Mouse (Mus musculus) testis, postnatal 14 days (tissue): ENCODE measurements around the gene L3mbtl2.
A peak's percentile ranks its signal among the peaks of the same experiment; 100 is the strongest.
"Not testable (repeated sequence)": the region's sequence is repeated elsewhere in the genome, so short reads cannot be mapped to it uniquely, and the experiment has no call there.

Experiments
- DNase-seq: peaks from one replicate; pipeline ENCODE4 v3.0.0; 2021; ENCODE audit warnings: low spot score

The L3mbtl2 gene

DNA sequence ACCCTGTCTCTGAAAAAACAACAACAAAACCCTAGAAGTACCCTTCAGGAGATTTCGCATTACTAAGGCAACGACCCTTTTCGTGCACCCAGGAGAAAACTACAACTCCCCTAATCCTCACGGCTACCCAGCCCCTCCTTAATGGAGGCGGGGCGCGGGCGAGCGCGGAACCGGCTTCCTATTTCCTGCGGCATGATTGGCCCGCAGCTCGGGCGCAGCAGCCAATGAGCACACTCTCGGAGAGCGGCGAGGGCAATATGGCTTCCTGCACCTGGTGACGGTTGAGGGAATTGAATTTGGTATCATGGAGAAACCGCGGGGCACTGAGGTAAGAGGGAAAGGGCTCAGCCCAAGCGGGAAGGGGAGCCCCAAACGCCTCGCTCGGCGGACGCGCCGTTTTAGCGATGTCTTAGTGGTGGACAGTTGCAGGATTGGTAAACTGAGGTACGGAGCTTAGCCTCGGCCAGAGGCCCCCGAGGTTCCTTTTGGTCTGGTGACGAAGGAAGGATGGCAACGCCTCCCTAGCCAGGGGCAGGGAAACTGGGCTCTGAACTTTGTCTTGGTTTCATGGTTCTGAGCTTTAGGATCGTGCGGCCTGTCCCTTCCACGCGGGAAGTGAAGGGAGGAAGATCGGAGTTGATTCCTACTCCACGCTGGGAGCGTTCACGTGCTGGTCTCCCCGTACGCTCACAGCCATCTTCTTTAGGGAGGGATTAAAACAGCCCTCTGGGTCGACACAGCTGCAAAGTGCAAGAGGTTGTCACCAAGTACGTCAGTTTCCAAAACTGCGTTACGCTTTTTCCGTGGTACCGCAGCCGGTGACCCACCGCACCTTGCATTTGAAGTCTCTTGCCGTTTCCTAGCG, at the start of gene L3mbtl2:
Gene L3mbtl2, plus strand, starts transcription at position 193 of the 865 bp plus-strand sequence.
- DNase-seq: peak; percentile 94

DNA sequence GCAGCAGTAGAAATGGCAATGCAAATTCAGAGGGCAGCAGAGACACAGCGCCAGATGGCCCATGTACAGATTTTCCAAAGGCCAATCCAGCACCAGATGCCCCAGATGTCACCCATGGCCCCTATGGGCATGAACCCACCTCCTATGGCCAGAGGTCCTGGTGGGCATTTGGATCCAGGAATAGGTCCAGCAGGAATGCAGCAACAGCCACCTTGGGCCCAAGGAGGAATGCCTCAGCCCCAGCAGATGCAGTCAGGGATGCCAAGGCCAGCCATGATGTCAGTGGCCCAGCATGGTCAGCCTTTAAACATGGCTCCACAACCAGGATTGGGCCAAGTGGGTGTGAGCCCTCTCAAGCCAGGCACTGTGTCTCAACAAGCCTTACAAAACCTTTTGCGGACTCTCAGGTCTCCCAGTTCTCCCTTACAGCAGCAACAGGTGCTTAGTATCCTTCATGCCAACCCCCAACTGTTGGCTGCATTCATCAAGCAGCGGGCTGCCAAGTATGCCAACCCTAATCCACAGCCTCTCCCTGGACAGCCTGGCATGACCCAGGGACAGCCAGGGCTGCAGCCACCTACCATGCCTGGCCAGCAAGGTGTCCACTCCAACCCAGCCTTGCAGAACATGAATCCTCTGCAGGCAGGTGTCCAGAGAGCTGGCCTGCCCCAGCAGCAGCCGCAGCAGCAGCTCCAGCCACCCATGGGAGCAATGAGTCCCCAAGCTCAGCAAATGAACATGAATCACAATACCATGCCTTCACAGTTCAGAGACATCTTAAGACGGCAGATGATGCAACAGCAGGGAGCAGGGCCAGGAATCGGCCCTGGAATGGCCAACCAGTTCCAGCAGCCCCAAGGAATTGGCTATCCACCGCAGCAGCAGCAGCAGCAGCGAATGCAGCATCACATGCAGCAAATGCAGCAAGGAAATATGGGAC, 13.9 kb upstream of the L3mbtl2 start:
- no peak for DNase-seq

DNA sequence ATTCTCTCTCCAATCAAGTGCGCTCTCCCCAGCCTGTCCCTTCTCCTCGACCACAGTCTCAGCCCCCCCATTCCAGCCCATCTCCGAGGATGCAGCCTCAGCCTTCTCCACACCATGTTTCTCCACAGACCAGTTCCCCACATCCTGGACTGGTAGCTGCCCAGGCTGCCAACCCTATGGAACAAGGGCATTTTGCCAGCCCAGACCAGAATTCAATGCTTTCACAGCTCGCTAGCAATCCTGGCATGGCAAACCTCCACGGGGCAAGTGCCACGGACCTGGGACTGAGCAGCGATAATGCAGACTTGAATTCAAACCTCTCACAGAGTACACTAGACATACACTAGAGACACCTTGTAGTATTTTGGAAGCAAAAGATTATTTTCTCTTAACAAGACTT, 13.1 kb upstream of the L3mbtl2 start:
- no peak for DNase-seq

DNA sequence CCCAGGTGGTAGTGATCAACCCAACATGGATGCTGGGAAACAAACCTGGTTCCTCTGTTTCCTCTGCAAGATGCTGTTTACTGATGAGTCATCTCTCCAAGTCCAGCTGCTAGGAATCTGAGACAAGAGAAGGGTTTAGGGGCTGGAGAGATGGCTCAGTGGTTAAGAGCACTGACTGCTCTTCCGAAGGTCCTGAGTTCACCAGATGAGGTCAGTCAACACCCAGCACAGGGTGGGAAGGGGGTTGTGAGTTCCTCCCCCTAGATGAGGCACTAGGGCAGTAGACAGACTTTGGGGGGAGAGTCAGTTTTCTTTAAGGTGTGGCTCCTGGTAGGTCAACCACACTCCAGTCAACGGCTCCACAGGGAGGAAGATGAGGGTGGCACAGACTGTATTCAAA, 2.0 kb upstream of the L3mbtl2 start:
- no peak for DNase-seq

DNA sequence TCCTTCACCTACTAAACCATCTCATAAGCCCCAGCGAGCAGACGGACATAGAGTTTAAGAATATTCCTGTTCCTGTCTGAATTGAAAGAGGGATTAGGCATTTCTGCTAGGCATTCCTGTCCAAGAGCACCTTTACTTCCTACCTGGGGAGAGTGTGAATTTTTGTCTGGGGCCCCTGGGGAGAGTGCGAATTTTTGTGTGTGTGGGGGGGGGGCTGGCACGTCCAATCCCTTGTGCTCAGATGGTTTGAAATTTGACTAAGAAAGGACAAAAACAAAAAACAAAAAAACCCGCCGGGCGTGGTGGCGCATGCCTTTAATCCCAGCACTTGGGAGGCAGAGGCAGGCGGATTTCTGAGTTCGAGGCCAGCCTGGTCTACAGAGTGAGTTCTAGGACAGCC, 408 bp upstream of the L3mbtl2 start:
- no peak for DNase-seq

DNA sequence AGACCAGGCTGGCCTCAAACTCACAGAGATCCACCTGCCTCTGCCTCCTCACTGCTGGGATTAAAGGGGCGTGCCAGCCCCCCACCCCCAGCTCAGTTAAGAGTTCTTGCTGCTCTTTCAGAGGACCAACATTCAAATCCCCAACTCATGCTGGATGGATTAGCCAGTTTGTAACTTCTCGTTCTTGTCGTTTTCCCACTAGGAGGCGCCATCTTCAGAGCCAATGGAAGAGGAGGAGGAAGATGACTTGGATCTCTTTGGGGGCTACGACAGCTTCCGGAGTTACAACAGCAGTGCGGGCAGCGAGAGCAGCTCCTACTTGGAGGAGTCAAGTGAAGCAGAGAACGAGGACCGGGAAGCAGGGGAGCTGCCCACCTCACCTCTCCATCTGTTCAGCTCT, 3.3 kb downstream of the L3mbtl2 start:
- no peak for DNase-seq

DNA sequence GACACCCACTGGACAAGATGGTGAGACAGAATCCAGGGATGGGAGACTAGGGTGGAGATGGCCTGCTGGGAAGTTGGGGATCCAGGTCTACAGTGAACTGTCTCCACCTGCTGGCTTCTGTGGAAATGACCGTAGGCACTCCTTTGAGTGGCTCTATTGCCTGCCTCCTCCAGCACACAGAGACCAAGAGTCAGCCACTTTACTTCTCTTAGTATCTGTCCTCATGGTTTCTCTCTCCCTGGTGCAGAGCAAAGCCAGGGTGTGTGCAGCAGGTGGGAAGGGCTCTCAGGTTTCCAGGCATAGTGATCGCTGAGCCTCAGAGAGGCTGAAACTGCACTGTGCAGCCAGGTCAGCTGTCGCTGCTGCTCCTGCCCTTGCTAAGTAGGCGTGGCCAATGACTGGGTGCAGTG, 6.5 kb downstream of the L3mbtl2 start:
- DNase-seq: no peak

DNA sequence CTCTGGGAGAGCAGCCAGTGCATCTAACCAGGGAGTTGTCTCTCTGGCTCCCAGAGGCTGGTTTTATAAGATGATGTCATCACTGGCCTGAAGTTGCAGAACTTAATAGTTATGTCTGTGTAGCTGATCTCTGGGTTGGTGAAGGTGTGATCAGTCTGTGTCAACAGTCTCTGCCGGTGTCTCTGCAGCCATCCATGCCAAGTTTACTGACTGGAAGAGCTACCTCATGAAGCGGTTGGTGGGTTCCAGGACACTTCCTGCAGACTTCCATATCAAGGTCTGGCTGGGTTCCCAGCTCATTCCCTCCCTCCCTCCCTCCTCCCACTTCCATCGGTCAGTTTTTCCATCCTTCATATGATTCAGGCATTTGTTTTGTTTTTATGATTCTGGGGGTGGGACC, 12.9 kb downstream of the L3mbtl2 start:
- no peak for DNase-seq

DNA sequence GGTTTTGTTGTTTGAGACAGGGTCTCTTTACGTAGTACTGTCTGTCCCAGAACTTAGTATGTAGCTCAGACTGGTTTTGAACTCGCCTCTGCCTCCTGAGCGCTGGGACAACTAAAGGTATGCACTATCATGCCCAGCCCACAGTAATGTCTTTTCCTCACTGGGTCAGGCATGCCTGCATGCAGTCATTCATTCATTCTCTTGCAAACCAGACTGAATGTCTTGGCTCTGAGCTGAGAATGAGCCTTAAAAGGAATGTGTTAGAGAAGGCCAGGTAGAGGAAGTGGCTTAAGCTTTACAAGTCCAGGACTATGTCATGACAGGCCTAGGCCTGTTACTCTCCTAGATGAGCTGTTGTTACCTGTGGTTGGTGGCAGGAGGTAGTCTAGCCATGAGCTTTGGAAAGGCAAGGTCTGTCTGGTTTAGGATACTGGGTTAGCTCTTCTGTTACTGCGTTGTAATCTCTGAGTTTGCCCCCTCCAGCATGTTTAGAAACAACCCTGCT, 16.7 kb downstream of the L3mbtl2 start:
- DNase-seq: no peak

DNA sequence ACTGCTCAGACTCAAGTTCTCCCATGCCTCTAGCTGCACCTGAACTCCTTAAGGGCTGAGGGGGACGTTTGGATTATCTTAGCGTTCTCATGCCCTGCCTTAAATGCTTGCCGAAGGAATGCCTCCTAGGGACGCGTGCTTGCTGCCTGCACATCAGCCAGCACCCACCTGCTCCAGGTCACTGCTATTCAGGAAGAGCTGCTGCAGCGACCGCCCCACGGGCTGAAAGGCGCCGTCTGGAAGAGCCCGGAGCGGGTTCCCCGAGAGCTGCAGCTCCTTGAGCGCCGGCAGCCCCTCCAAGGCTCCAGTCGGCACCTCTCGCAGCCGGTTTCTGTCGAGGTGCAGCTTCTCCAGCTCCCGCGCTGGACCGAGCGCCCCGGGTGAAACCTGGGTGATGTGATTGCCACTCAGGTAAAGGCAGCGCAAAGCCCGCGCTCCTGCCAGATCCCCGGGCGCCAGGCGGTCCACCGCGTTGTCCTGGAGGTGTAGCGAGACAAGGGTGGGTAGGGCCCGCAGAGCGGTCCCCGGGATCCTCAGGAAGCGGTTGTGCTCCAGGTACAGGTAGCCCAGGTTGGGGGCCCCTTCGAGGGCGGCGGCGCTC, 29.8 kb downstream of the L3mbtl2 start:
- no peak for DNase-seq

DNA sequence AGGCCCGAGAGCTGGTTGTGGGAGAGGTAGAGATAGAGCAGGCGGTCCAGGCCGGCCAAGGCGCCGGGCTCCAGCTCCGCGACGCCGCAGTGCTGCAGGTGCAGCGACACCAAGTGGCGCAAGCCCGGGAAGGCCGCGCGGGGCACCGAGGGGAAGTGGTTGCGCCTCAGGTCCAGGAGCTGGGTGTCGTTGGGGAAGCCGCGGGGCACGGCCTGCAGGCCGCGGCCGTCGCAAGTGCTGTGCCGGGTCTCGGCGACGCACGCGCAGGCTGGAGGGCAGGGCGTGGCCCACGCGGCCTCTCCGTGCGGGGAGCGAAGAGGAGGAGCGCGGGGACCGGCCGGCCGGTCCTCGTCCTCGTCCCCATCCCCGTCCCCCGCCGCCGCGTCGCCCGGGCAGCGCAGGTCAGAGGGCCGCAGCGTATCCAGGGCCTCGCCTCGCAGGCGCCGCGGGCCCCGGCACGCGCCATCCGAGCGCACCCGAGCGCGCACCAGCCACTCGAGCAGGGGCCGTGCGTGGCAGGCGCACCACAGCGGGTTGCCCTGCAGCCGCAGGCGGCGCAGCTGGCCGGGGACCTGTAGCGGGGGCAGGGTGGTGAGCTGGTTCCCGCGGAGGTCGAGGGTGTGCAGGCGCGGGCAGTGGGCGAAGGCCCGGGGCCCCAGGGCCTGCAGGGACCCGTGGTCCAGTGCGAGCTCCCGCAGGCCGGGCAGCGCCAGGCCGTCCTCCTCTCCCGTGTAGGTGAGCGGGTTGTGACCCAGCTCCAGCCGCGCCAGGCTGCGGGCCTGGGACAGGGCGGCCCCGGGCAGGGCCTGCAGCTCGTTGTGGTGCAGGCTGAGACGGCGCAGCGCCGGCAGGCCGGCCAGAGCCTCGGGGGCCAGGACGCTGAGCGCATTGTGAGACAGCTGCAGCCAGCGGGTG, 30.5 kb downstream of the L3mbtl2 start:
- peak; percentile 81 for DNase-seq

DNA sequence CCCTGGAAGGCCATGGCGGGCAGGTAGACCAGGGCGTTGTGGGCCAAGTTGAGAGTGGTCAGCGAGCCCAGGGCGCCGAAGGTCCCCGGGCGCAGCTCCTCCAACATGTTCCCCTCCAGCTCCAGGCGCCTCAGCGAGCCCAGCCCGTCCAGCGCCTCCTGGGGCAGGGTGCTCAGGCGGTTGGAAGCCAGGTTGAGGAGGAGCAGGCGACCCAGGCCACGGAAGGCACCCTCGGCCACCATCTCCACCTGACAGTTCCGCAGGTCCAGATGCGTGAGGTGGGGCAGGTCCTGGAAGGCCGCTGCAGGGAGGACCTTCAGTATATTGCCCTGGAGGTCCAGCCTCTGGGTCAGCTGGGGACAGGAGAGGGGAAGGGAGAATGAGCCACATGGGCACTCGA, 31.2 kb downstream of the L3mbtl2 start:
- no peak for DNase-seq

DNA sequence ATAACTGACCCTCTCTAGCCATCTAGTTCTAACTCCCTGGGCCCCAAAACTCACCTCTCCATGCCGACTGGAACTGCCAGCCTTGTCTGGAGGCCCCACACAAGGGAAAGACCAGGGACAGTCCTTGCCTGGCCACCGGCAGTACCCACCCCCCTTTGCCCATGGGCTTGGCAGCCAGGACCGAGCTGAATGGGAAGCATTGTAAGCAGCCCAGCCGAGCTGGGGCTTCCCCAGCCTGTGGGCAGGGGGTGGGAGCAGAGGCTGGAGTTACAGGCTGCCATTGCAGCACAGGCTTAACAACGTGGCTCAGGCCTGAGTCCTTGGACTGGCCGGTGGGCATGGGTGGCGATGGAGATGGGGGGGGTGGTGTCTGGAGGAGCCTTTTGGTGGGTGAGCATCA, 33.5 kb downstream of the L3mbtl2 start, which contains the start of gene Chadl:
Gene Chadl, minus strand, starts transcription at position 113 of the 400 bp plus-strand sequence.
- no peak for DNase-seq

DNA sequence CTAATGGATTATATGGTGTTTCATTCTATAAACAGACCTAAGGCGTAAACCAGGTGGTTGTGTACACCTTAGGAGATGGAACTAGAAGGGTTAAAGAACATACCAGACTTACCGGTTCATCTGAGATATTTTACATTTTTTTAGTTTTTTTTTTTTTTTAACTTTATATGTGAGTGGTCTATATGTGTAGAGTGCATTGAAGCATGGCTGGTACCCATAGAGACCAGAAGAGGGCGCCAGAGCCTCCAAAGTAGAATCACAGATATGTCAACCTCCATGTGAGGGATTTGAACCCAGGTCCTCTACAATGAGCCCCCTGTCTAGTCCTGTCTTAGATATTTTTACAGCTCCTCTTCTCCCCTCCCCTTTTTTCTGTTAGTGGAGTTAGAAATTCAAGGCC, 34.2 kb downstream of the L3mbtl2 start:
- DNase-seq: no peak

DNA sequence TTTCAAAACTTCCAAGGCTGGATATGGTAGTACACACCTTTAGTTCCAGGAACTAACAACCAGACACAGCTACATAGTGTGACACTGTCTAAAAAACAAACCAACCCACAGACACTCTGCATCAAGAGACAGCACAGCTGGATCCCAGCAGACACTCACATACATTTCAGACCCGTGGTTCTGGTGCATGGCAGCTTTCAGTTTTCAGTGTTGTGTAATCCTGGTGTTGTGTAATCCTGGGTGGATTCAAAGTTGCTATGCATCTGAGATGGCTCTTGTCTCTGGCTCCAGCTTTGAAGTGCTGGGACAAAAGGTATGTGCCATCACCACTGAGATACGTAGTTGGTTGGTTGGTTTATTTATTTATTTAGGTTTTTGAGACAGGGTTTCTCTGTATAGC, 34.8 kb downstream of the L3mbtl2 start:
- DNase-seq: no peak

DNA sequence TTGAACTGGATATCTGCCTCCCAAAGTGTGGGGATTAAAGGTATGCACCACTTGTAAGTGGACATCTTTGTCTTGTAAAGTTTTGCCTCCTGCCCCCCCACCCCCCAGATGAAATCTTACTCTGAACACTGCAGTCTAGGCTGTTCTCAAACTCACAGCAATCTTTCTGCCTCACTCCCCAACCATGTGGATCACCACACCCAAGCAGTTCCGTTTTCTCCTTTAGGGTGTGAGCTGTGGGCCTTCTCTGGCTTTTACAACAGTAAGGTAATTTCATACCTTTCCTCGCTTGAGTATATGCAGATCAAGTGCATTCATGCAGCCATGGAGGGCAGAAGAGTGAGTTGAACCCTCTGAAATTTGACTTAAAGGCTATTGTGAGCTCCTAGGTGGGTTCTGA, 36.5 kb downstream of the L3mbtl2 start:
- DNase-seq: no peak

DNA sequence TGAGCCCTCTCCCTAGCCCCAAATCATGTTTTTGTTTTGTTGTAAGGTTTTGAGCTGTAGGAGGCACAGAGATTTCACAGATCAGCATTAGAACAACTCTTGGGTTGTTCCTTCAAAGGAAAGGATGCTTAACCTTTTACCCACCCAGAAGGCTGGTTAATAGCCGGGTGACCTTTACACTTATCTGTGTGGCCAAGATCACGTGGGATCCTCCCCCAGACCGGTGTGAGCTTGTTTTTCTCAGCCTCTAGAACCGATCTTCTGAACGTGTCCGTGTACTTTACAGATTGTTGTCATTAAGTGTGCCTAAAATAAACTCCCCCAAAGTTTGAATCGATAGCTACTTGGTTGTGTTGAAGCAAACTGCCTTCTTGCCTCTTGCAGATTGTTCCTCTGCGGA, 36.9 kb downstream of the L3mbtl2 start:
- no peak for DNase-seq

DNA sequence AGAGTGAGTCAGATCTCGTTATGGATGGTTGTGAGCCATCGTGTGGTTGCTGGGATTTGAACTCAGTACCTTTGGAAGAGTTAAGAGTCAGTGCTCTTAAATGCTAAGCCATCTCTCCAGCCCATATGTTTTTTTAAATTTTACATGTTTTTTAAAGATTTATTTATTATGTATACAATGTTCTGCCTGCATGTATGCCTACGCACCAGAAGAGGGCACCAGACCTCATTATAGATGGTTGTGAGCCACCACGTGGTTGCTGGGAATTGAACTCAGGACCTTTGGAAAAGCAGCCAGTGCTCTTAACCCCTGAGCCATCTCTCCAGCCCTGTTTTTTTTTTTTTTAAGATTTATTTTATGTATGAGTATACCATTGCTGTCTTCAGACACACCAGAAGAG, 37.7 kb downstream of the L3mbtl2 start:
- DNase-seq: not testable (repeated sequence)

DNA sequence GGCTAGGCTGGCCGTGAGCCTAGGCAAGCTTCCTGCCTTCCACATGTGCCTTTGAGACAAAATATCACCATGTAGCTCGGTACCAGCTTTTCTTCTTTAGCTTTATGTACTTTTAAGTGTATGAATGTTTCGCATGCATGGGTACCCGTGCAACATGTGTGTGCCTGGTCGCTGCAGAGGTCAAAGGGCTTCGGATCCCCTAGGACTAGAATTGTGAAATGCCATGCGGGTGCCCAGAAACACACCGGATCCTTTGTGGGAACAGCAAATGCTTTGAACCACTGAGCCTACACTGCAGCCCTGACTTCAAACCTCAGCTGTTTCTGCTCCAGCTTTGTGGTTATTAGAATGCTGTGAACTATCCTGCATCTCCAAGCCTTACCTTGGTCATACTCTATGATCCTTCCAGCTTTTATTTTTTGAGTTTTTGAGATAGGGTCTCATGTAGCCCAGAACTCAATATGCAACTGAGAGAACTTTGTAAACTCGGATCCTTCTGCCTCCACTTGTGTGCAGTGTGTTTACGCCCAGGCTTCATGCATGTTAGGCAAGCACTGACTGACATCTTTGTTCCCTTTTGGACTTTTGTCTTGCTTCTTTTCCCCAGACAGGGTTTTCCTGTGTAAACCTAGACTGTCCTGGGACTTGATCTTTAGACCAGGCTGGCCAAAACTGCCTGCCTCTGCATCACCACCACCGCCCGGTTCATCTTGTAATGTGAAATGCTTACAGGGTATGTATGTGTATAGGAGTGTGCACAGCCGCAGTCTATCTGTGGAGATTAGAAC, 38.8 kb downstream of the L3mbtl2 start:
- no peak for DNase-seq

DNA sequence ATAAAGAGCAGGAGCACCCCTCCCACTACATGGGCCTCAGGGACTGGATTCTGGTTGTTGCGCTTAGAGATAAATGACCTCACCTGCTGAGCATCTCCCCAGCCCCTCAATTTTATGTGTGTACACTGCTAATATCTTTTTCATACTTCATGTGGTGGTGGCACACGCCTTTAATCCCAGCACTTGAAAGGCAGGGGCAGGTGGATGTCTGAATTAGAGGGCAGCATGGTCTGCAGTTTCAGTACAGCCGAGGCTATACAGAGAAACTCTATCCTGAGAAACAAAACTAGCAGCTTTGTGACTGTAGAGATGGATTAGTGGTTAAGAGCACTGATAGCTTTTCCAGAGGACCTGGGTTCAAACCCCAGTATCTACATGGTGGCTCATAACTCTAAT, 39.4 kb downstream of the L3mbtl2 start:
- DNase-seq: no peak
